Comparison of ENCODE assay signal across 19 mouse cellular contexts in genomic region chr14:105663472-105663871, GRCm38 (mm10).
"Had no signal": no experiment of that assay in that cellular context is flagged by ENCODE, and none has a peak within 500 bp of the region (broad histone marks: within the 10 kb centered on the region; RNA-seq: fewer than 3 reads in every experiment).

No protein-coding gene starts in this region.

- H3K4me3 ChIP-seq: limb, embryonic 12.5 days; limb, embryonic 15.5 days; neural tube, embryonic 12.5 days; neural tube, embryonic 15.5 days; stomach, embryonic 15.5 days had no signal

- H3K36me3 ChIP-seq: limb, embryonic 12.5 days; limb, embryonic 15.5 days; neural tube, embryonic 12.5 days; neural tube, embryonic 15.5 days; stomach, embryonic 15.5 days had no signal

- DNase-seq: kidney, adult 18-20 months; liver, postnatal 0 days; lung, embryonic 14.5 days; midbrain, embryonic 14.5 days; right cerebral cortex, adult 18-20 months; right cerebral cortex, postnatal 25 days; spleen, adult 18-20 months; thymus, postnatal 25 days had no signal

- H3K27me3 ChIP-seq: limb, embryonic 12.5 days; limb, embryonic 15.5 days; neural tube, embryonic 12.5 days; neural tube, embryonic 15.5 days; stomach, embryonic 15.5 days had no signal

- H3K27ac ChIP-seq: limb, embryonic 12.5 days; limb, embryonic 15.5 days; liver, embryonic 14.5 days; macrophage; neural tube, embryonic 12.5 days; neural tube, embryonic 15.5 days; stomach, embryonic 15.5 days had no signal

- ATAC-seq: inflammation-experienced regulatory T-cells, adult 6 months; intestine, embryonic 16.5 days; liver, postnatal 0 days; lung, postnatal 0 days had no signal

- H3K4me2 ChIP-seq: limb, embryonic 12.5 days; limb, embryonic 15.5 days; liver, embryonic 11.5 days; lung, embryonic 14.5 days; neural tube, embryonic 12.5 days; neural tube, embryonic 15.5 days; stomach, embryonic 15.5 days had no signal

- H3K9ac ChIP-seq: limb, embryonic 12.5 days; limb, embryonic 15.5 days; liver, embryonic 14.5 days; liver, postnatal 0 days; lung, embryonic 14.5 days; neural tube, embryonic 12.5 days; neural tube, embryonic 15.5 days; stomach, embryonic 15.5 days had no signal

- H3K9me3 ChIP-seq: limb, embryonic 12.5 days; limb, embryonic 15.5 days; neural tube, embryonic 12.5 days; neural tube, embryonic 15.5 days; stomach, embryonic 15.5 days had no signal

- H3K4me1 ChIP-seq: limb, embryonic 12.5 days; limb, embryonic 15.5 days; neural tube, embryonic 12.5 days; neural tube, embryonic 15.5 days; stomach, embryonic 15.5 days had no signal
